Mouse (Mus musculus) embryonic facial prominence, embryonic 12.5 days (tissue): ENCODE measurements around the gene Pdgfb. TPM values are rescaled to one million over a fixed set of nuclear protein-coding genes. Genes with fewer than 3 reads are reported as not detected.
A peak's percentile ranks its signal among the peaks of the same experiment; 100 is the strongest.

Source experiments
- ATAC-seq: fragments of 200-750 bp; cut with Nextera tagmentation; 2 replicates; pipeline ENCODE4 v1.8.0; 2017; ENCODE audit not compliant: insufficient number of reproducible peaks, insufficient read depth, low FRiP score, low TSS enrichment
- H3K27ac ChIP-seq: fragments of 300-500 bp; sonication (generic); 2 replicates; pipeline ENCODE4 v1.5.1; 2016; ENCODE audit warnings: mild to moderate bottlenecking
- H3K27me3 ChIP-seq: fragments of 300-500 bp; sonication (generic); 2 replicates; pipeline ENCODE4 v1.6.1; 2016; ENCODE audit warnings: mild to moderate bottlenecking, moderate library complexity
- H3K36me3 ChIP-seq: fragments of 300-500 bp; sonication (generic); 2 replicates; pipeline ENCODE4 v1.6.1; 2016; ENCODE audit warnings: mild to moderate bottlenecking
- H3K4me1 ChIP-seq: fragments of 300-500 bp; sonication (generic); 2 replicates; pipeline ENCODE4 v1.6.1; 2016
- H3K4me2 ChIP-seq: fragments of 300-500 bp; sonication (generic); replicated peaks from 2 replicates; pipeline ENCODE4 v1.6.1; 2016; ENCODE audit warnings: mild to moderate bottlenecking, moderate library complexity
- H3K4me3 ChIP-seq: fragments of 300-500 bp; sonication (generic); 2 replicates; pipeline ENCODE4 v1.5.1; 2016; ENCODE audit warnings: mild to moderate bottlenecking
- H3K9ac ChIP-seq: fragments of 300-500 bp; sonication (generic); 2 replicates; pipeline ENCODE4 v1.6.1; 2016; ENCODE audit warnings: mild to moderate bottlenecking, moderate library complexity
- H3K9me3 ChIP-seq: fragments of 300-500 bp; sonication (generic); 2 replicates; pipeline ENCODE4 v1.6.1; 2016; ENCODE audit warnings: mild to moderate bottlenecking, moderate library complexity
- WGBS: fragments of 180-500 bp; shearing (Covaris S2); methylation state at CpG from one replicate; pipeline ENCODE4 v1.1.7; 2016; 5-methylcytosine and 5-hydroxymethylcytosine counted together
- polyA plus RNA-seq: library from polyadenylated mRNA; unstranded; fragments of >200 nt; fragmentation: Nextera tagmentation; extraction: Ambion mirVana; gene quantifications from 2 replicates; pipeline ENCODE4 v1.2.1, GENCODE M21; 2016

Pdgfb gene
- polyA plus RNA-seq: 3.2 and 3.4 TPM in 2 replicates

- peaks cover 32% of the 10 kb centered on the region for H3K4me1 ChIP-seq
- H3K4me3 ChIP-seq: peak within 1 kb of the TSS; percentile 53
- peaks cover 72% of the 10 kb centered on the region for H3K27me3 ChIP-seq
- peak within 1 kb of the TSS; percentile 92 for H3K4me2 ChIP-seq
- WGBS: under 1% methylated on average over 60 of the region's 60 CpGs
- no peaks in the 10 kb centered on the region for H3K36me3 ChIP-seq
- peak within 1 kb of the TSS; percentile 1; the same call in 1 of the 2 replicates for H3K27ac ChIP-seq
- no peak for ATAC-seq
- peak within 1 kb of the TSS; percentile 49 for H3K9ac ChIP-seq
- H3K9me3 ChIP-seq: no peaks in the 10 kb centered on the region
These were observed at the start of gene Pdgfb for GRCm38 (mm10) chr15:80014321-80015210. Pdgfb (minus strand) TSS chr15:80014977.

- H3K4me1 ChIP-seq: peaks cover 10% of the 10 kb centered on the region; the same call in 1 of the 2 replicates
- WGBS: 36% methylated on average over 5 of the region's 5 CpGs
- no peak for ATAC-seq
These were observed 48.0 kb upstream of the Pdgfb start for GRCm38 (mm10) chr15:80062821-80063220.

GRCm38 (mm10) chr15:80062339-80062738, 47.6 kb upstream of the Pdgfb start:
- Histone ChIP-seq H3K4me3 (no peak overlapping the region), H3K4me1 (peaks cover 9% of the 10 kb centered on the region; the same call in 1 of the 2 replicates), H3K27ac (no peak overlapping the region), H3K4me2 (no peak overlapping the region), H3K9me3 (no peaks in the 10 kb centered on the region), H3K36me3 (no peaks in the 10 kb centered on the region), H3K9ac (no peak overlapping the region), H3K27me3 (no peaks in the 10 kb centered on the region)
- WGBS: 65% methylated on average over 8 of the region's 9 CpGs
- no peak for ATAC-seq

More at GRCm38 (mm10) chr15:80062821-80063220, 48.0 kb upstream of the Pdgfb start:
- H3K4me3 ChIP-seq: no peak overlapping the region
- H3K36me3 ChIP-seq: no peaks in the 10 kb centered on the region
- H3K9ac ChIP-seq: no peak overlapping the region
- no peaks in the 10 kb centered on the region for H3K27me3 ChIP-seq
- H3K27ac ChIP-seq: no peak overlapping the region
- no peak overlapping the region for H3K4me2 ChIP-seq
- no peaks in the 10 kb centered on the region for H3K9me3 ChIP-seq

GRCm38 (mm10) chr15:80061071-80061550, 46.3 kb upstream of the Pdgfb start:
- H3K27ac ChIP-seq: no peak overlapping the region
- H3K4me2 ChIP-seq: no peak overlapping the region
- H3K27me3 ChIP-seq: no peaks in the 10 kb centered on the region
- ATAC-seq: no peak
- H3K4me1 ChIP-seq: peaks cover 4% of the 10 kb centered on the region; the same call in 1 of the 2 replicates
- no peak overlapping the region for H3K9ac ChIP-seq
- 71% methylated on average over 4 of the region's 4 CpGs for WGBS
- no peaks in the 10 kb centered on the region for H3K9me3 ChIP-seq
- no peak overlapping the region for H3K4me3 ChIP-seq
- no peaks in the 10 kb centered on the region for H3K36me3 ChIP-seq

- Histone ChIP-seq H3K9ac (no peak overlapping the region), H3K4me2 (no peak overlapping the region), H3K27me3 (no peaks in the 10 kb centered on the region), H3K4me3 (no peak overlapping the region), H3K36me3 (no peaks in the 10 kb centered on the region), H3K4me1 (peaks cover 4% of the 10 kb centered on the region; the same call in 1 of the 2 replicates), H3K9me3 (no peaks in the 10 kb centered on the region), H3K27ac (no peak overlapping the region)
- WGBS: 87% methylated on average over 8 of the region's 8 CpGs
- no peak for ATAC-seq
These were observed 45.7 kb upstream of the Pdgfb start for GRCm38 (mm10) chr15:80060356-80061070.

- H3K27me3 ChIP-seq: no peaks in the 10 kb centered on the region
- H3K4me1 ChIP-seq: peaks cover 4% of the 10 kb centered on the region; the same call in 1 of the 2 replicates
- no peak overlapping the region for H3K4me2 ChIP-seq
- no peak overlapping the region for H3K9ac ChIP-seq
- 92% methylated on average over 7 of the region's 7 CpGs for WGBS
- no peaks in the 10 kb centered on the region for H3K36me3 ChIP-seq
- no peak overlapping the region for H3K27ac ChIP-seq
- H3K9me3 ChIP-seq: no peaks in the 10 kb centered on the region
- ATAC-seq: no peak
- no peak overlapping the region for H3K4me3 ChIP-seq
These were observed 44.8 kb upstream of the Pdgfb start for GRCm38 (mm10) chr15:80059606-80060005.

- no peak for ATAC-seq
- peaks cover 4% of the 10 kb centered on the region; the same call in 1 of the 2 replicates for H3K4me1 ChIP-seq
- no peaks in the 10 kb centered on the region for H3K36me3 ChIP-seq
- no peak overlapping the region for H3K9ac ChIP-seq
- no peak overlapping the region for H3K4me2 ChIP-seq
- no peak overlapping the region for H3K4me3 ChIP-seq
- WGBS: 91% methylated on average over 7 of the region's 7 CpGs
- no peak overlapping the region for H3K27ac ChIP-seq
- no peaks in the 10 kb centered on the region for H3K9me3 ChIP-seq
- H3K27me3 ChIP-seq: no peaks in the 10 kb centered on the region
These were observed 43.4 kb upstream of the Pdgfb start for GRCm38 (mm10) chr15:80058151-80058550.

GRCm38 (mm10) chr15:80054034-80054710, 39.4 kb upstream of the Pdgfb start:
- ATAC-seq: no peak
- Histone ChIP-seq H3K4me1 (no peaks in the 10 kb centered on the region), H3K4me3 (no peak overlapping the region), H3K4me2 (no peak overlapping the region), H3K27me3 (no peaks in the 10 kb centered on the region), H3K9me3 (no peaks in the 10 kb centered on the region), H3K9ac (no peak overlapping the region), H3K36me3 (no peaks in the 10 kb centered on the region), H3K27ac (no peak overlapping the region)
- 82% methylated on average over 7 of the region's 7 CpGs for WGBS

- 74% methylated on average over 8 of the region's 8 CpGs for WGBS
- Histone ChIP-seq H3K36me3 (no peaks in the 10 kb centered on the region), H3K27me3 (no peaks in the 10 kb centered on the region), H3K4me1 (no peaks in the 10 kb centered on the region), H3K9me3 (no peaks in the 10 kb centered on the region), H3K4me3 (no peak overlapping the region), H3K4me2 (no peak overlapping the region), H3K27ac (no peak overlapping the region), H3K9ac (no peak overlapping the region)
- ATAC-seq: no peak
These were observed 38.7 kb upstream of the Pdgfb start for GRCm38 (mm10) chr15:80053381-80054033.

GRCm38 (mm10) chr15:80051782-80052181, 37.0 kb upstream of the Pdgfb start:
- no peaks in the 10 kb centered on the region for H3K9me3 ChIP-seq
- H3K27me3 ChIP-seq: no peaks in the 10 kb centered on the region
- H3K36me3 ChIP-seq: no peaks in the 10 kb centered on the region
- no peak overlapping the region for H3K4me2 ChIP-seq
- no peak overlapping the region for H3K9ac ChIP-seq
- no peak overlapping the region; the same call in 1 of the 2 replicates for H3K27ac ChIP-seq
- no peaks in the 10 kb centered on the region for H3K4me1 ChIP-seq
- 80% methylated on average over 9 of the region's 9 CpGs for WGBS
- no peak overlapping the region for H3K4me3 ChIP-seq
- no peak for ATAC-seq
